Mouse (Mus musculus) neural tube, embryonic 11.5 days (tissue): ENCODE measurements around the gene Ank. TPM values are rescaled to one million over a fixed set of nuclear protein-coding genes. Genes with fewer than 3 reads are reported as not detected.
"Not testable (repeated sequence)": the region's sequence is repeated elsewhere in the genome, so short reads cannot be mapped to it uniquely, and the experiment has no call there.

Experiments used
- ATAC-seq: fragments of 200-750 bp; cut with Nextera tagmentation; 2 replicates; pipeline ENCODE4 v1.8.0; 2017; ENCODE audit warnings: moderate number of reproducible peaks, mild to moderate bottlenecking, moderate TSS enrichment, moderate library complexity; ENCODE audit not compliant: insufficient read depth, low FRiP score, low TSS enrichment
- DNase-seq: peaks from one replicate; pipeline ENCODE4 v3.0.0-alpha.2; 2015; ENCODE audit warnings: low spot score
- H3K27ac ChIP-seq: fragments of 300-500 bp; sonication (generic); 2 replicates; pipeline ENCODE4 v1.5.1; 2014; ENCODE audit warnings: low read depth, mild to moderate bottlenecking, low read length
- H3K27me3 ChIP-seq: fragments of 300-500 bp; sonication (generic); 2 replicates; pipeline ENCODE4 v1.6.1; 2014; ENCODE audit warnings: mild to moderate bottlenecking, low read length, mixed read lengths; ENCODE audit not compliant: control insufficient read depth, insufficient read depth
- H3K36me3 ChIP-seq: fragments of 300-500 bp; sonication (generic); 2 replicates; pipeline ENCODE4 v1.6.1; 2014; ENCODE audit warnings: mild to moderate bottlenecking, low read length, moderate library complexity, mixed read lengths; ENCODE audit not compliant: control insufficient read depth, insufficient read depth
- H3K4me1 ChIP-seq: fragments of 300-500 bp; sonication (generic); 2 replicates; pipeline ENCODE4 v1.6.1; 2014; ENCODE audit warnings: low read length, mixed read lengths; ENCODE audit not compliant: control insufficient read depth, insufficient read depth
- H3K4me2 ChIP-seq: fragments of 300-500 bp; sonication (generic); 2 replicates; pipeline ENCODE4 v1.6.1; 2014; ENCODE audit warnings: low read depth, mild to moderate bottlenecking, moderate library complexity
- H3K4me3 ChIP-seq: fragments of 300-500 bp; sonication (generic); 2 replicates; pipeline ENCODE4 v1.5.1; 2014; ENCODE audit warnings: low read depth, low read length
- H3K9ac ChIP-seq: fragments of 300-500 bp; sonication (generic); 2 replicates; pipeline ENCODE4 v1.6.1; 2014; ENCODE audit warnings: mild to moderate bottlenecking, low read length
- H3K9me3 ChIP-seq: fragments of 300-500 bp; sonication (generic); 2 replicates; pipeline ENCODE4 v1.6.1; 2016; ENCODE audit warnings: low read length; ENCODE audit not compliant: control insufficient read depth
- WGBS: fragments of 180-500 bp; shearing (Covaris S2); extraction: QIAGEN DNeasy Blood & Tissue Kit; methylation state at CpG from one replicate; pipeline ENCODE4 v1.1.7; 2014; 5-methylcytosine and 5-hydroxymethylcytosine counted together
- polyA plus RNA-seq: library from polyadenylated mRNA; unstranded; fragments of >200 nt; fragmentation: Nextera tagmentation; extraction: Ambion mirVana; gene quantifications from 2 replicates; pipeline ENCODE4 v1.2.1, GENCODE M21; 2014

The Ank gene
- polyA plus RNA-seq, 1 experiment from 2014 or later = 12.9 TPM

- 40% methylated on average over 12 of the region's 12 CpGs for WGBS
- ATAC-seq = no peak
- H3K9me3 ChIP-seq = no peaks in the 10 kb centered on the region
- no peak overlapping the region for H3K27ac ChIP-seq
- no peaks in the 10 kb centered on the region for H3K36me3 ChIP-seq
- DNase-seq = no peak
- H3K4me2 ChIP-seq = no peak overlapping the region
- H3K9ac ChIP-seq = no peak overlapping the region
- no peak overlapping the region for H3K4me3 ChIP-seq
- H3K27me3 ChIP-seq = no peaks in the 10 kb centered on the region
- peaks cover 3% of the 10 kb centered on the region; the same call in 1 of the 2 replicates for H3K4me1 ChIP-seq
Measured at GRCm38 (mm10) chr15:27461336-27462245, 4.9 kb upstream of the Ank start.

GRCm38 (mm10) chr15:27463876-27464275, 2.6 kb upstream of the Ank start:
- WGBS = 92% methylated on average over 13 of the region's 13 CpGs
- no peak overlapping the region for H3K4me2 ChIP-seq
- no peak overlapping the region for H3K4me3 ChIP-seq
- DNase-seq (no peak), ATAC-seq (no peak)
- peaks cover 7% of the 10 kb centered on the region; the same call in 1 of the 2 replicates for H3K4me1 ChIP-seq
- H3K9ac ChIP-seq = no peak overlapping the region
- no peaks in the 10 kb centered on the region for H3K9me3 ChIP-seq
- H3K27ac ChIP-seq = no peak overlapping the region
- no peaks in the 10 kb centered on the region for H3K36me3 ChIP-seq
- H3K27me3 ChIP-seq = 0 out of 2 replicates have a peak, but pooled peaks cover 3% of the 10 kb centered on the region

DNA sequence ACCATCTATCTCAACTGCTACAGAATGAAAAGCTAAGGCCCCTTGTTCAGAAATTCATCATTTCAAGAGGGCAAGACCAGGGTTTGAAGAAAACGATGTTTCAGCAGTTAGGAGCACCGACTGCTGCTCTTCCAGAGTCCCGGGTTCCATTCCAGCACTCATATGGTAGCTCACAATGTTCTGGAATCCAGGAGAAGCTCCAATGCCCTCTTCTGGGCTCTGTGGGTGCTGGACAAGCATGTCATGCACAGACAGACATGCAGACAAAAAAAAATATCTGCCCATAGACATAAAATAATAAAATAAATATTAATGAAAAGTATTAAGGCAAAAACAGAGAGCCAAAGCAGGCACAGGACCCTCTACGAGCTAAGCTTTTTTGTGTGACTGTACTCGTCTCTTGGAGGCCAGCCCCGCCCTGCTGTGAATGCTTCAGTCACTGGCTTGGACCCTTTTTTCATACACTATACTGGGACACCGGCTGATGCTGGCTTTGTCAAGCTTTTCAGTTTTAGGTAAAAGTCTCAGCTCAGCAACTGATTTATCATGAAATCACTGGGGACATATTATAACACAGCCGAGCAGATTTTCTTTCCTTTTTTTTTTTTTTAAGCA, 979 bp upstream of the Ank start:
- Histone ChIP-seq H3K4me3 (peak overlapping the region; percentile 74), H3K27ac (peak overlapping the region; percentile 88; the same call in 1 of the 2 replicates), H3K36me3 (no peaks in the 10 kb centered on the region), H3K4me1 (peaks cover 7% of the 10 kb centered on the region; the same call in 1 of the 2 replicates), H3K9ac (peak overlapping the region; percentile 92; the same call in 1 of the 2 replicates), H3K27me3 (0 out of 2 replicates have a peak, but pooled peaks cover 3% of the 10 kb centered on the region), H3K4me2 (peak overlapping the region; percentile 90), H3K9me3 (no peaks in the 10 kb centered on the region)
- ATAC-seq = no peak
- DNase-seq = peak; percentile 53
- WGBS = 23% methylated on average over 8 of the region's 8 CpGs

DNA sequence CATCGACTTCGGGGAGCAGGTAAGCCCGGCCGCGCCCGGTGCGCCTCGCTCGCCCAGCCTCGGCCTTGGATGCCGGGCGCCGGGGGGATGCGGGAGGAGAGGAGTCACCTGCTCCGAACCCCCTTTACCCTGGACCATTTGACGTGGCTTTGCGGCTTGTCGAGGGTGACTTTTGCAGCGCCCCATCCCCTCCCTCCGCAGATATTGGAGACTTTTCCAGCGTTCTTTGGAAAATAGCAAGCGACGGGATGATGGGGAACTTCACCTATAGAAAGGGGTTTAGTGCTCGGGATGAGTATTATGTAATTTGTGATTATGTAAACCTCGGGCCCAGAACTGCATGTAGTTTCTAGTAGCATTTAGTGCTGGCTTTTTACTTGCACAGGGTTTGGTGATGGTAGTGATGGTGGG, 609 bp downstream of the Ank start:
- peak overlapping the region; percentile 74 for H3K4me3 ChIP-seq
- 0 out of 2 replicates have a peak, but pooled peaks cover 3% of the 10 kb centered on the region for H3K27me3 ChIP-seq
- peak overlapping the region; percentile 92 for H3K9ac ChIP-seq
- peaks cover 4% of the 10 kb centered on the region; the same call in 1 of the 2 replicates for H3K4me1 ChIP-seq
- no peak for DNase-seq
- no peaks in the 10 kb centered on the region for H3K36me3 ChIP-seq
- no peaks in the 10 kb centered on the region for H3K9me3 ChIP-seq
- H3K4me2 ChIP-seq = peak overlapping the region; percentile 90
- peak overlapping the region; percentile 88 for H3K27ac ChIP-seq
- ATAC-seq = peak; percentile 35; the same call in 1 of the 2 replicates
- under 1% methylated on average over 25 of the region's 25 CpGs for WGBS

GRCm38 (mm10) chr15:27467641-27468040, 1.2 kb downstream of the Ank start:
- 12% methylated on average over 7 of the region's 7 CpGs for WGBS
- no peak for ATAC-seq
- DNase-seq = peak; percentile 37
- H3K27ac ChIP-seq = no peak overlapping the region
- H3K9ac ChIP-seq = peak overlapping the region; percentile 92
- 0 out of 2 replicates have a peak, but pooled peaks cover 3% of the 10 kb centered on the region for H3K27me3 ChIP-seq
- peaks cover 4% of the 10 kb centered on the region; the same call in 1 of the 2 replicates for H3K4me1 ChIP-seq
- no peaks in the 10 kb centered on the region for H3K36me3 ChIP-seq
- peak overlapping the region; percentile 74 for H3K4me3 ChIP-seq
- peak overlapping the region; percentile 90 for H3K4me2 ChIP-seq
- H3K9me3 ChIP-seq = no peaks in the 10 kb centered on the region

DNA sequence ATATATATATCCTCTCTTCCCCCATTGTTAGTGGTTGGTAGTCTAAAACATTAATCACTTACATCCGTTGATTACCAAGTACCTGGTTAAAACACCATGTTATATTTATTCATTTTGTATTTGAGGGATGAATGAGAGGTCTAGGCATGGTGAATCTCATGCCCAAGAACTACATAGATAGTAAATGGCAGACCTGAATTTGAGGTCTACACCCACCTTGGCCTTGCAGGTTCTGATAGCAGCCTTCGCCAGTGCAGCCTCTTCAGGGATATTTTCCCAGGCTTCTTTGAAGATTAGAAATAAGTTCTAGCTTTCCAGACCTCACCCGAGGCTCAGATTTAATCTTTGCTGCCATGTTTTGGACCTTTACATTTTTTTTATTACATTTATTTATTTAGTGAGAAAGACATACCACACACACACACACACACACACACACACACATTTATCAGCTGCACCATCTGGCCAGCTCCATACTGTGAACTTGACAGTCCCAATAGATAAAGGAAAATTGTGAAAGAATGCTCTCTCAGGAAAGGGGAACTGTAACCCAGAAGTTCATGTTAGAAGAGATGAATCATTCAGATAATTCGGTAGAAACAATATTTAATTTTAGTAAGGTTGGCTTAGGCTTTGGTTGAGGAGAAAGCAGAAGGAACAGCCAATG, 2.5 kb downstream of the Ank start:
- 0 out of 2 replicates have a peak, but pooled peaks cover 3% of the 10 kb centered on the region for H3K27me3 ChIP-seq
- H3K9ac ChIP-seq = no peak overlapping the region
- no peak overlapping the region for H3K4me2 ChIP-seq
- no peak overlapping the region for H3K4me3 ChIP-seq
- H3K4me1 ChIP-seq = peaks cover 4% of the 10 kb centered on the region; the same call in 1 of the 2 replicates
- DNase-seq (no peak), ATAC-seq (no peak)
- no peak overlapping the region for H3K27ac ChIP-seq
- H3K36me3 ChIP-seq = no peaks in the 10 kb centered on the region
- H3K9me3 ChIP-seq = no peaks in the 10 kb centered on the region
- 83% methylated on average over 4 of the region's 4 CpGs for WGBS

GRCm38 (mm10) chr15:27470346-27470745, 3.9 kb downstream of the Ank start:
- not testable (repeated sequence) for H3K9me3 ChIP-seq, H3K27ac ChIP-seq, H3K9ac ChIP-seq, H3K4me3 ChIP-seq, H3K4me1 ChIP-seq, ATAC-seq, H3K27me3 ChIP-seq, DNase-seq, H3K36me3 ChIP-seq, H3K4me2 ChIP-seq
- WGBS = 65% methylated on average over 3 of the region's 3 CpGs

DNA sequence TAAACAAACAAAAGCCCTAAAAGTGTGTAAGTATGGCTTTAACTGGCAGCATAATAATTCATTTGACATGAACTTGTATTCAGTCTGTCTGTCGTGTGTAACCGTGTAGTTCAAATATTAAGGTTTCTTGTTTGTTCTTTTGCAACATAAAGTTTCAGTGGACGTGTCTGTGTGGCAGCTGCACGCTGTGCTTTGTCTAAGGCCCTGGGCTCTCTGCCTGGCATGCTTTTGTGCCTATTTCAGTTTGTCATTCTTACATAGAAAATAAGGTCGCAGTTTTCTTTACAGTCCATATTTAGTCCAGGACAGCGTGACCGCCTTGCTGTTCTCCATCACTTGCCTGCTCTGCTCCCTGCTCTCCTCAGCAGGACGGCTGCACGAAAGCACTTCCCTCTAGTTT, 5.8 kb downstream of the Ank start:
- H3K9me3 ChIP-seq = no peaks in the 10 kb centered on the region

More for the DNA sequence above, 5.8 kb downstream of the Ank start:
- Histone ChIP-seq H3K4me1 (peaks cover 4% of the 10 kb centered on the region; the same call in 1 of the 2 replicates), H3K36me3 (no peaks in the 10 kb centered on the region), H3K27me3 (0 out of 2 replicates have a peak, but pooled peaks cover 3% of the 10 kb centered on the region), H3K4me2 (no peak overlapping the region), H3K4me3 (no peak overlapping the region), H3K9ac (no peak overlapping the region), H3K27ac (no peak overlapping the region)
- no peak for DNase-seq
- WGBS = 74% methylated on average over 9 of the region's 9 CpGs
- ATAC-seq = no peak
